Mouse (Mus musculus) induced T-regulatory cell, adult 2 months (primary cell): Measurements from ENCODE around the gene Nckap5.

Source experiments
- DNase-seq: peaks from one replicate; pipeline ENCODE4 v3.0.0-alpha.2; 2012; ENCODE audit warnings: low read depth

Gene Nckap5

DNA sequence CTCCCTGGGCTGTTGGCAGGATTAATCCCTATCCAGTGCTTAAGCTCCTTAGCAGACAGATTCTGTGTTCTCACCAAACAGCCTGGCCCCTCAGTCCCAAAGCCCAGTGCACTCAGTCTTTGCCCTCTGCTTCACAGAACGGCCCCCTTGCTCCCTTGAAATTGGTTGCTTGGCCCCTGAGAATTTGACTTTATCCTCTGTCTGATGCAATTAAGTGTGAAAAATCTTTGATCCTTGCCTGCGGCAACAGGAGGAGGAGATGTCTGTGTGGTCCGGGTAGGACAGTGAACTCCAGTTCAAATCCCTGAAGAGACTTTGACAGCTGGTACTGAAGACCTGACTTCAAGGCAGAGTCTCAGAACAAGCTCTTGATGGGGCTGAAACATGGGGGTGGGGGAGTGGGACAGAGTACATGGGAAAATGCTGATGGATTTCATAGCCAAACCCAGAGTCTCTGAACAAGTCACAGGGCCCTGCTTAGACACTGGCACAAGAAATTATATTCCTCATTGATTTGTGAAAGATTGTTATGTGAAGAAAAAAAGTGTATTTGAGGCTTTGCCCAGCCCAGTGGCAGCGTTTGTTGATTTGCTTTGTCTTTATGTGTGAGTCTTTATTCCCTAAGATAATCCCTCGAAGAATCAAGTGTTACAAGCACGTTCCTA, 65.0 kb downstream of the Nckap5 start:
- no peak for DNase-seq

DNA sequence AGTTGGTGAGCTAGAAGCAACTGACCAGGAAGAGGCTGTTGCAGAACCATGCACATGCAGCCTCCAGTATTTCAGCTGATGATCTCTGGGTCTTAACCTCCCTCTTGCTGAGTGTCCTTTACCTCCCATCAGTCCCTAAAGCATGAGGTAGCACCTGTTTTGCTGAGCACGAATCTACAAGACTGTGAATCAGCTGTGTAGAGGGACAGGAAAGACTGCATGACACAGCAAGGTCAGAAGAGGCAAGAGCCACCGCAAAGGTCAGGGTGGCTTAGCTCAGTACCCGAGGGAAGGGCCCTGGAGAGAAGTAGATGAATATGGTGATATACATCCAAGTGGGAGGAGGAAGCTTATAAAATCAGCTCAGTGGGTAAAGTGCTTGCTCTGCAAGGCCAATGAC, 66.4 kb downstream of the Nckap5 start:
- DNase-seq, result peak; percentile 49

DNA sequence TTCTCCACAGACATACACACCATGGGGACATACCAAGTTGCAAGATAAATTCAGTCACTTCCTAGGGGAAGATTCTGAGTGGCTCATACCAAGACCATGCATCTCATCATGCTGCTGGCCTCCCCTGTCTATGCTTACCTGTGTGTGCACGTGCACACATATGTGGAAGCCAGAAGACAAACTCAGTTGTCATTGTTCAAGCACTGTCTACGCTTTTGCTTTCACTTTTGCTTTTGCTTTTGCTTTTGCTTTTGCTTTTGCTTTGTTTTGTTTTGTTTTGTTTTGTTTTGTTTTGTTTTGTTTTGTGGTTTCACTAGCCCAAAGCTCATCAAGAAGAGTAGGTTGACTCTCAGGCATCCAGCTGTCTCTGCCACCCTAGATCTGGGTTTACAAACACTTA, 67.4 kb downstream of the Nckap5 start:
- peak; percentile 77 for DNase-seq

DNA sequence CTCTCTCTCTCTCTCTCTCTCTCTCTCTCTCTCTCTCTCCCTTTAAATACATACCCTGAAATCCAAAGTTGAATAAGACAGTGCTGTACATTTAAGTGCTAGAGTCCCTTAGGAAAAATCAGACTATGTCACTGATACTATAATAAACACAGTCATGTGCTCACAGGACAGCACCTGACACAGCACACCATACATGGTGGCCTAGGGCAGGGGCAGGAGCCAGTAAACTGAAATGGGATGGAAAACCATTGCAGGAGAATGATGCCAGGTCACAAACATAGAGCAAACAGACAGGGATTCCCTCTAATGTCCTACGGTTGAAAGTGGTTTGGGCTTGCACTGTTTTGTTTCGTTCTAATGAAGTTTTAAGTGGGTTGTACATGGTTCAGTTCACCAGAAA, 70.2 kb downstream of the Nckap5 start:
- no peak for DNase-seq

DNA sequence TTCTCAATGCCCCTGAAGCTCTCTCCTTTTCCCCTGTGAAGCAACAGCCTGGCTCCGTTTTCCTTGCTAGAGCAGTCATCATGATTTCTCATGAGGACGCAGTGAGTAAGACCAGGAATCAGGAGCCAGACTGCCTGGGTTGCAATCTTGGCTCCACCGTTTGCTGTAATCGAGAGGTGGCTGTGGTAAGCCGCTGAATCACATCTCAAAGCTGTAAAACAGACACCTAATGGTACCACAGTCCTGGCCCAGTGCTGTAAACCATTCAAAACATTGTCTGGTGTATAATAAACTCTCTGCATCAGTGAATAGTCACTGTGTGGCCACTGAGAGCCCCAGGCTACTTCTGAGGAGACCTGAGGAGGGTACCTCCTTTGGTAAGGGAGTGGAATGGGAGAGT, 74.9 kb downstream of the Nckap5 start:
- no peak for DNase-seq

DNA sequence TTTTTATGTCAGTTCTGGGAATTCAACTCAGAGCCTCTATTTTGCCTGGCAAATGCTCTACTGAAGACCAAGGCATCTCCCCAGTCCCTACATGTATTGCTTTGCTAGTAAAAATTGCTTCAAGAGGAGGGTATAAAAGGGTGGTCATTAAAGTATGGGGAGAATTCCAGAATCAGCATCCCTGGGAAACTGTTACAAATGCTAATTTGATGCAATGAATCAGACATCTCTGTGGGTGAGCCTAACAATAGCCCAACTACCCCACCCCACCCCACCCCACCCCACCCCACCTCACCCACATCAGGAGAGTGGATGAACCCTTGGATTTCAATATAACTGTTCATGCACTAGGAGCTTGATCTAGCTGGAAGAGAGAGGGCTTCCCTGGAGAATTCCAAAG, 77.0 kb downstream of the Nckap5 start:
- DNase-seq, result no peak

DNA sequence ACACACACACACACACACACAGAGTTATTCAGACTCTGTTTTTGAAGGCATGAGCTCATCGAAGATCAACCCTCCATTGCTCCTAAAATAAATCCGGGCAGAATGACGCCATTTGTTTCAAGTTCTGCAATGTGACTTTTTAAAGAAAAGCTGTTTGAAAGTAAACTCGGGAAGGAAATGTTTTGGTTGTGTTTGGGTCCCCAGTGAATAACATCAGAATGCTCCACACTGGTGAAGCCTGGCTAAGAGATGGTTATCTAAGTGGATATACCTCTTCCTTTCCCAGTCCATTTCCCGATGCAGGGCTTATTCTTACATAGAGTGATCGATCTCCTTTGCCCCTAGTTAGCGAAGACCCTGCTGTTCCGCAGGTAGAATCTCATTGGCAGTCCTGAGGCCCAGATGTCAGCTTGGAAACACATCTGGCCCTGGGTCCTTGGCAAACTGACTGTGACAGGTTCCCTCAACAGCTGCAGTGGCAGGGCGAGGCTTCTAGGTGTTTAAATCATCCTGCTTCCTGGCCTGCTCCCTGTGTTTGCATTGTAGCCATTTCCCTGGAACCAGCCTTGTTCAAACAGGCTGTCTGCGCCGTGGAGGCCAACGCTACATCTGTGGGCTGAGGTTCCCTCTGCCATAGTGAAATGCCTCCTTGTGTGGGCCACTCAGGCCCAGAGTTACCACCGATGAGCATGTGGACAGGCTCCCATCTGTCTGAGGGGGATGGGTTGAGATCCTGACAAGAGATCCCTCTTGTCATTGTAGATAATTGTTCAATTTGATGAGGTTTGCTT, 78.2 kb downstream of the Nckap5 start:
- no peak for DNase-seq

DNA sequence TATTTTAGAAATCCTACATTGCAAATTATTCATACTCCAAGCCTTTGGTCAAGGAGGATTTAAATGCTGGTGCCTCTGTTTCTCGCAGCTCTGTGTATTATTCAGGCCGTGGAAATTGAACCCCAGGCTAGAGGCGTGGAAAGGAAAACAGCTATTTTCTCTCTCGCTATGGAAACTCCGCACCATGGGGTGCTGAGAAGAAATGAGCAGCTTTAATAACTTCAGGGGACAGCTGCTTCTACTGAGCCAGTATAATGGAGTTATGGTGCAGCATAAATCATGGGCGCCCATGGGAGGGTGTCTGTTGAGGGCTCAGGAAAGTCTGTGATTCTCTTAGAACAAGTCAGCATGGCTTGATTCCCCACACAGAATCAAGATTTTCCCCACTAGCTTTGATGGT, 79.5 kb downstream of the Nckap5 start:
- DNase-seq, result no peak

DNA sequence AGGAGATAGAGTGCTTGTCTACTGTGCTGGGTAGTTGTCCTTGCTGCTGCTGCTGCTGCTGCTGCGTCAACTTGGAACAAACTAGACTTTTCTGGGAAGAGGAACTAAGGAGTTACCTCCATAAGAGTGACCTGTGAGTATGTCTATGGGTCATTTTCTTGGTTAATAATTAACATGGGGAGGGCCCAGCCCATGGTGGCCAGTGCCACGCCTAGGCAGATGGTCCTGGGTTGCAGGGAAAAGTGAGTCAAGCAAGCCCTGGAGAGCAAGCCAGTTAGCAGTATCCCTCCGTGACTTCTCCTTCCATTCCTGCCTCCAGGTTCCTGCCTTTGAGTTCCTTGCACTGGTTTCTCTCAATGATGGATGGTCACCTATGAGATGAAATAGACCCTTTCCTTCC, 80.4 kb downstream of the Nckap5 start:
- DNase-seq, result no peak

DNA sequence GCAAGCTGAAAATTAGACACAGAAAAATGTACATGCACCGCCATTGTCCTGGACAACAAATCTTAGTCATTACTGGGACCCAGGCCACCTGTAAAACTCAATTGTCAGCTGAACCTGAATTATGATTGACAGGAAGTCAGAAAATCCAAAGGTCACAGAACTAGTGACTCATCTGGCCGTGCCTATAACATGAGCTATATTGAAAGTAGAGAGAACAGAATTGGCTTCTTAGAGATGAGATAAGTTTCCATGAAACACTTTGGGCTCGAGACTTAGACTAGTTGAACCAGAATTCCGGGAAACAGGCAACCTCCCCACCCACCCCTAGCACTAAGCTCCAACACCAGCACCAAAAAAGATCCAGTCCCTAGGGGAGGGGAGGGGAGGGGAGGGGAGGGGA, 82.7 kb downstream of the Nckap5 start:
- peak; percentile 64 for DNase-seq

DNA sequence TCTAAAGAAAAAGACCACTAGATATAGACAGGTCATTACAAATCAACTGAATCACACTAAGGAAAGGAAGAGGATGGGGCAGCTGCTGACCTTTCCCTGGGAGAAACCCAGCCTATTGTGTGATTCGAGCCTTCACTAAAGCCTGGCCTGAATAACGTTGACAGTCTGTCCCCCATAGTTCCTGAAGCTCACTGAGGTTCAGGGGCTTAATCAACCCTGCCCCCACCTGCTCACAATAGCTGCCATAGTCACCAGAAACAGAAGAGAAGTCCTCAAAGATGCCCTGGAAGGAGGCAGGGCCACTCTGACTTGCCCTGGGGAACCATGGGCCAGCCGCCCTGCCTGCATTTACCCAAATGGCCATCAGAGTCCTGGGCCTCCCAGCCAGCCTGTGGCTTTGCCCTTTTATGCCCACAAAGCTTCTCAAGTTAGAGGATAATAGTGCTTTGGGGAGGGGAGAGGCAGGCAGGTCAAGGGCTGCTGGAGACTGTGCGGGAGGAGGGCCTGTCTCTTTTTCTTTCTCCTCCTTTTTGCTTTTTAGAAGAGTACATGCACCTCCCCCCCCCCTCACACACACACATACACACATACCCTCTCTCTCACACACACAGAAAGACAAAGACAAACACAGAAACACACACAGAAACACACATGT, 85.0 kb downstream of the Nckap5 start:
- DNase-seq, result no peak

DNA sequence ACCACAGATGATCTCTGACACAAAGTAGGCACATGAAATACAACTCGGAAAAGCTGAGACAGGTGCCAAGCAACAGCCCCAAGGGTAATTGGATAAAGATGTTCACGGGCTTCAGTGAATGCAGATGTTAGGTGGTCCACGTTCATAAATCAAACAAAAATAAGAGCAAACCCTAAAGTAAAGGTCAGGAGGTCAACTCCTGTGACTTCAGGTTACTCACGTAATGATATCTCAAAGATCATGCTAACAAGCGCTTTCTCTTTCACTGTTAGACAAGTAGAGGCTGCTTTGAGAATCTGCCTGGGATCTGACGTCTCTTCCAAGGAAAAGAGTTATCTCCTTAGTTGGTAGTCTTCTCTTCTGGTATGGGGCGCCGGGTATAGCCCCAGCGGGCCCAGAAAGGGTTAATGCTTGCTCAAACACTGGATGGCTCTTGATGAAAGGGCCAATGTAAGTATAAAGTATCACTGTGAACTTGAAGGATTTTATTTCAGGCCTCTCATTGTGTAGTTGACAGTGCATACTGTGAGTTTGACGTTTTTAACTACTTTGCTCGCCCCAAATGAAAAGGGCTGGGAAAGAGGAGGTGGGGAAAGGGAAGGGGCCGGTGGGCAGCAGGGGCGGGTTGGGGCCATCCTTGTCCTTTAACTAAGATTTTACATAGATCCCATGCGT, 85.8 kb downstream of the Nckap5 start:
- DNase-seq, result peak; percentile 26

DNA sequence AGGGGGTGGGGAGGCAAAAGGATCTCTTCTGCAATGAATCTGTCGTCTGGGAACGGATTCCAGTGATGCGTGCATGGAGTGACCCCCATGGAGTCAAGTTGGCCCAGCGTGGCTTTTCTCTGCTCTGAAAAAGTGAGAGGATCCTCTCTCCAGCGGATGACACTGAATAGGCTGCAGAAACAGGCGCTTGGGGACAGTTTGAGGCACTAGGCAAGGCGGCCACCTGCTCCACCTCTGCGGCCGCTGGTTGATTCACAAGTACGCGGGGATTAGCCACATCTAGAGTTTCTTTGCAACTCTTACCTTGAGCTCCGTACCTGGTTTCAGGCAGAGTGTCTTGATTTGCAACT, 92.3 kb downstream of the Nckap5 start:
- no peak for DNase-seq

DNA sequence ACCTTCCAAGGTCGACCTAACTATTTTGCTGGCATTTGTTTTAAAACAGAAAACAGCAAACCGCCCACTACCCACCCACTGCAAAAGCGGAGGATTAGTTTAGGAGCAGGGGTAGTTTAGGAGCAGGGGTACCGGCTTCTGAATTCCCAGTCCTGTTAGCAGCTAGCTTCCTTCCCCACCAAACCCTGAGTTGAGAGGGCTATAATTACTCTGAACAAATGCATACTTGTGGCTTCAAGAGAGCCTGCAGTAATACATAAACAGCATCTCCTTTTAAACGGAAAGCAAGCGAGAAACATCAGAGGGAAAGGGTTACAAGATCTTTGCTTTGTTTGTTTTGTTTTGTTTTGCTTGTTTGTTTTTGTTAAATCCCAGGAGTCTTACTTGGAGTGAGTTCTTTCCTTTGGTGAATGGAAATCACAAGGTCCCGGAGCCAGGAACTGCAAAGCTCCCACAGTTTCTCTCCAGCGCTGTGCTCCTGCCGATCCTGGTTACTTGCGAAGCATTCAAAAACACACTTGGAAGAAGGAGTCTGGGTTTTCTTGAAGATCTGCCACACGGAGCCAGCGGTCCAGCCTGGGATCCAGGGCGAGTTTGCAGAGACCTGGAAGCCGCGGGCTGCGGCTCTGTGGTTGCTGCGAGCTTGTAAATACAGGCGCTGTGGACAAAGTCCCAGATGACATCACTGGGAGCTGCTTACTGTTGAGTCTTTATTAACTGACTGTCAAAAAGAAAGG, 92.9 kb downstream of the Nckap5 start:
- DNase-seq, result peak; percentile 44

DNA sequence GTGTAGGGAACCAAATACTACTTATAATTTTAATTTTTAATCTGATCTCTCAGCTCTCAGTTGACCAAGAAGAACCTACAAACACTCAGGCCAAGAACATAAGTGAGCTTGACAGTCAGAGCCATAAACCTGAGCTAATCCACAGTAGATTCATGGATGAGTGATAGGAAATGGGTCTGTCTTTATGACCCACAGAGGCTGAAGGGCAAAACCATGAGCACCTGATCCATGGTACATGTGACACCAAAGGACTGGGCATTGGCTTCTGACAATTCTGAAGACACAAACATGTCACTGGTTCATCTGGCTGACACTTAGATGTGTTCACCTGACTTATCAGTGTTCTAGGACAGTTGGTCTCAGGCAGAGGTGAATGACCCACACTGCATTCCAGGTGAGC, 98.9 kb downstream of the Nckap5 start:
- DNase-seq, result no peak

DNA sequence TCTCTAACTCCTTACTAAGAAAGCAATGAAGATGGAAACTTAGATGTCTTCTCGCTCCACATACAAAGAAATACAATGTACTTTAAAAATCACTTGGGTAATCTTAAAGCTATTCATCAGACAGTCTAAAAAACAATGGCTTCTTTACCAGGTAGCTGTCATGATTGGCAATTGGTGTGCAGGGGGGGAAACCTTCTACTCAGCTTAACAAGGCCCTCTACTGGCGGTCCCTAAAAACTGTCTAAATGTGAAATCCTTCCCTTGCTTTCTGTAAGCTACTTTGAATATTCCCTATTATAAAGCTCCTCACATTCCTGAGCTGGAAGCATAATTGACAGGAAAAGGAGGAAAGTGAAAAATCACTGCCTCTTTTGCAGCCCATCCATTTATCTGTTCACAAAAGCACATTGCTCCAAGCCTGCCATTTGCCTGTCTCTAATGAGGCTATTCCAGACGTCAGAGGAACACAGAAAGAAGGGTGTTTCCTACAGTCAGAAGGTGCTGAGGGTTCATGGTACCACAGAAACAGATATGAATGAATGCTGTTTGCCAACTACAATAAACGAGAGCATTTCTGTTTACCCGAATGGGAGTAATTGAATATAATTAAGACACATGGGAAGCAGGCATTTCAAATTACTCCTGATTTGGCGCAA, 104.1 kb downstream of the Nckap5 start:
- DNase-seq, result no peak

DNA sequence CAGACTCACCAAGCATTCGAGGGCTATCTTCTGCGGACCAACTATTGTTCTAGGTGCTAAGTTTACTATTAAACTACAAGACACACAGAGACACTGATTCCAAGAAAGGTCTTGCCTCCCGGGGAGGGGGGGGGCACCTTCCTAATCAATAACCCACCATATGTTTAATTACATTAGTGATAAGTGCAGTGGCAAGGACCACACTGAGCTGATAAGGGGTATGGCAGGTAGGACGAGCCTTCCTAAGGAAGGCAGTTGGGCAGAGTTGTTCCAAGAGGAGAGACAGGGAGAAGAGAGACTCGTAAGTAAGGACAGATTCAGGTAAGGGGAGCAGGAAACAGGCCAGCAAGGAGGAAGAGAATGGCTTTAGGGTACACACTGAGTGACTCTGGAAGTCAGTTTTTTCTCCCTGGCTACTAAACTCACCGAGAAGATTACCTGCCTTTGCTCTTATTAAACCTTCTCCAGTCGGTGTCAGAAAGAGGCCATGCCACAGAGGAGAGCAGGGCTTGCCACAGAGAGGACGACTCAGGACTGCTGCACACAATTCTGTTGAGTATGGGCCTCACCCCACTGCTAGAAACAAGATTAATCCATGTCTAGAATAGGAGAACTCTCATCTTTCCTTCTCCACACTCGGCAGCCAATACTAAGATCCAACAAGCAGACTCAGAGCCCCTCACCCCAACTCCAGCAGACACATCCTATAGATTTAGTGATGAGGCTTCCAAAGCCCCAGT, 104.8 kb downstream of the Nckap5 start:
- DNase-seq, result no peak

DNA sequence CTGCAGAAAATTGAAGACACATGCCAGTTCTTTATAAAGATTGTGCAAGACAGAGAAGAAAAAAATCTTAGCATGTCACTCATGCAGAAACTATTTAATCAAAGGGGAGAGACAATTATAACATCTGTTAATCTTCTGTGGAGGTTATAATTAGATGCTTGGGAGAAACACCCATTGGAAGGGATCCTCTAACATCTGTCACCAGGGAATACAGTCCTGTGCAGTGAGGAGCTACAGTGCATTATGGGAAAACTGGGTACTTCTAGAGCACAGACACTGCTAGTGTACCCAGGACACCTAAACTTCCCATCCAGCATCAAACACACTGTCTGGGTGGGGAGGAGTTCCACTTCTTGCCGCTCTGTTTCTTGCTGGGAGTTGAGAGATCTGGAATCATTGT, 108.7 kb downstream of the Nckap5 start:
- no peak for DNase-seq

DNA sequence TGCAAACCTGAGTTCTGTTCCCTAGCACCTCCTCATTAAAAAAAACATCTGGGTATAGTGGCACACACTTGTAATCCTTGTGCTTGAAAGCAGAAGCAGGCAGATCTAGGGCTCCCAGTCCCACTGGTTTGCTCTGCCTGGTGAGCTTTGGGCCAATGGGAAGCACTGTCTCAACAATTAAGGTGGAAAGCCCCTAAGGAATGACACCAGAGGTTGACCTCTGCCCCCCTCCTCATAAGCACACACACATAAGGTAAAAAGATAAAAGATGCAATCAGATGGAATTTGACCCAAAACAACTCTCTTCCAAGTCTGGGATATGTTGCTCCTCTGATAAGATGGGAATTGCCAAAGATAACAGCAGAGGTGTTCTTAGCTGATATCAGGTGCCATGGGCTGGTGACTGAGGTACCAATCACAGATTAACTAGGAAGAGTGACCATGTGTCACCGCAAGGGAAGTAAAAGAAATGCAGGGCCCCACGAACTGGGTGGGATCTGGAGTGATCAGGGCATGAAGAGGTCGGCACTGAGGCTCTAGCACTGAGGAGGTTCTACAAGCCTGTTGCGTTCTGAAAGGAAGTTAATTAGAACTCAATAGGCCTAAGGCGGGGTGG, 110.8 kb downstream of the Nckap5 start:
- no peak for DNase-seq

DNA sequence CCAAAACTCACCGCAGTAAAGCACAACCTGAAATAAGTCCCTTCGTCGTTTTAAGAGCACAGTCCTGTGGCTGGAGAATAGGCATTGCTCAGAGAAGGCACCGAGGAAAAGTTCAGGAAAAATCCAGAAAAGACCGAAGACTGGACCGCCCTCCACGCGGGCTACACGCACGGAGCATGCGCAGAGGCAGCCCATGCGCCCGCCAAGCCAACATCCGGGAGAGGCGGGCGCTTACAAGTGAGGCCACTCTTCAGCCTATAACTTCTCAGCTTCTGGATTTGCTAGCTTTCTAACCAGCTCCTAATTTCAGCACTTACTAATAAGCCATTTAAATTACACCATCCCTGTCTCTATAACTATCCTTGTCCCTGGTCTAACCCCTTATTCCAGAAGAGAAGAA, 124.0 kb downstream of the Nckap5 start:
- no peak for DNase-seq

DNA sequence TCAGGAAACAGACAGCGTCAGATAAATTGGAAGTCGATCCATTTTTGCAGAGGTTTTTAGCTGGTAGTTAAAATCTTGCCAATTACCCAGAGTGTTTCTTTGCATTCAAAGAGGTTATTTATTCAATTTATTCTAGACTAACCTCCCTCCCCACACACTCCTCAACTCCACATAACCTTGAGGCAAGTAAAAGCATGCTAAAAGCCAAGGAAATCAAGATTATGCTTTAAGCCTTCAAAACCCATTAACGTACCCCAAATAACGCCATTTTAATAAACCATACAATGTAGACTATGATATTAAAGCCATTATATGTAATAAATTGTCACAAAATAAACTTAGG, 129.7 kb downstream of the Nckap5 start:
- no peak for DNase-seq
